Mouse (Mus musculus) cerebellum, adult 2 months (tissue): Measurements from ENCODE around the gene Abcc9.

Source experiments
- CTCF ChIP-seq: fragments of 200-500 bp; IDR thresholded peaks from 2 replicates; pipeline ENCODE4 v1.5.1; 2011; ENCODE audit warnings: low read depth, mild to moderate bottlenecking, control low read depth, low read length, moderate library complexity, borderline replicate concordance; ENCODE audit not compliant: insufficient read depth
- POLR2A ChIP-seq: fragments of 200-500 bp; IDR thresholded peaks from 2 replicates; pipeline ENCODE4 v1.6.1; 2011; ENCODE audit warnings: low read length, control low read depth, borderline replicate concordance; ENCODE audit not compliant: insufficient read depth

GRCm38 (mm10) chr6:142747165-142747564, 45.0 kb upstream of the Abcc9 start:
- TF ChIP-seq POLR2A: no peak
- TF ChIP-seq CTCF: no peak
